ENCODE assay signal across 11 mouse cellular contexts in genomic region chr2:120501931-120502604, GRCm38 (mm10). TPM values are rescaled to one million over a fixed set of nuclear protein-coding genes. Genes with fewer than 3 reads are reported as not detected.
A peak's percentile ranks its signal among the peaks of the same experiment; 100 is the strongest.
DNase-seq lines count a peak whose midpoint lies in the region; ATAC-seq lines count a peak whose summit lies in the region.
"Had no signal": no experiment of that assay in that cellular context is flagged by ENCODE, and none has a peak within 500 bp of the region (broad histone marks: within the 10 kb centered on the region; RNA-seq: fewer than 3 reads in every experiment).

No protein-coding gene starts in this region.

- peak; percentile 33 for ATAC-seq in inflammation-experienced regulatory T-cells, adult 6 months
- ATAC-seq: midbrain, embryonic 16.5 days had no signal

- intact Hi-C loops in heart, postnatal 10 days (cut with DNase I), result no loop called here

- peak; percentile 23 for DNase-seq in adrenal gland, postnatal 14 days
- DNase-seq in adrenal gland, postnatal 25 days, result no peak
- peak; percentile 23 to 29 for DNase-seq in heart, postnatal 10 days
- no peak for DNase-seq in heart, adult 18-20 months
- peak; percentile 22 for DNase-seq in 3134 (ENCODE audit: extremely low read depth, insufficient read length, low spot score)
- DNase-seq in urinary bladder, postnatal 36 days (ENCODE audit: low spot score in 2 of 2), result no peak
- no peak for DNase-seq in frontal cortex, postnatal 25 days (ENCODE audit: low spot score in 2 of 2)
- DNase-seq: embryo, embryonic 11 days had no signal

RNA-seq across cellular contexts. Expression of gene Capn3, which starts 46.2 kb away (rescaled TPM):
- 0.38 and 0.52 TPM in 2 replicates for total RNA-seq in adrenal gland, postnatal 14 days (2021)
- total RNA-seq in adrenal gland, postnatal 25 days (2021), result 0.36 TPM in 1 of 2 replicates, not detected in the other
- total RNA-seq in heart, postnatal 10 days (2021), result 1 to 10 TPM in 1 of 2 experiments, under 1 TPM in 1; 0.84 to 1.1 TPM
- 1 to 10 TPM; 2.8 to 2.9 TPM for total RNA-seq in heart, adult 18-20 months (2021)
- polyA plus RNA-seq in inflammation-experienced regulatory T-cells, adult 6 months (2017; shearing (Covaris generic)), result 10 to 100 TPM in 2 of 3 experiments, 1 to 10 TPM in 1; 2.8 to 42.7 (median 37.9) TPM
- polyA plus RNA-seq: erythroblast, embryonic 14.5 days had no signal

Comparison
In these comparisons a context has a peak if more than half of its experiments do, and no peak if none do; other contexts are left out.
1. DNase-seq: peak in adrenal gland, postnatal 14 days (single experiment), heart, postnatal 10 days (2 of 2) and 3134 (single experiment); none in adrenal gland, postnatal 25 days (single experiment), heart, adult 18-20 months (0 of 2), urinary bladder, postnatal 36 days (0 of 2) and frontal cortex, postnatal 25 days (0 of 2).